Mouse (Mus musculus) midbrain, embryonic 14.5 days (tissue): ENCODE results near the gene Isyna1. TPM values are rescaled to one million over a fixed set of nuclear protein-coding genes. Genes with fewer than 3 reads are reported as not detected.

ENCODE experiments used
- ATAC-seq: fragments of 200-750 bp; cut with Nextera tagmentation; 2 replicates; pipeline ENCODE4 v1.8.0; 2017; ENCODE audit warnings: moderate number of reproducible peaks, moderate library complexity; ENCODE audit not compliant: low FRiP score, low TSS enrichment
- DNase-seq: peaks from one replicate; pipeline ENCODE4 v3.0.0-alpha.2; 2015
- H3K27ac ChIP-seq: fragments of 300-500 bp; sonication (generic); replicated peaks from 2 replicates; pipeline ENCODE4 v1.5.1; 2014; ENCODE audit warnings: mild to moderate bottlenecking, low read depth, low read length, moderate library complexity
- H3K27me3 ChIP-seq: fragments of 300-500 bp; sonication (generic); 2 replicates; pipeline ENCODE4 v1.6.1; 2014; ENCODE audit warnings: low read length, control low read depth, mixed read lengths; ENCODE audit not compliant: control insufficient read depth, insufficient read depth
- H3K36me3 ChIP-seq: fragments of 300-500 bp; sonication (generic); 2 replicates; pipeline ENCODE4 v1.6.1; 2014; ENCODE audit warnings: low read length, control low read depth; ENCODE audit not compliant: control insufficient read depth, insufficient read depth
- H3K4me1 ChIP-seq: fragments of 300-500 bp; sonication (generic); 2 replicates; pipeline ENCODE4 v1.6.1; 2014; ENCODE audit warnings: mild to moderate bottlenecking, antibody characterized with exemption, low read length, control low read depth; ENCODE audit not compliant: control insufficient read depth, insufficient read depth
- H3K4me2 ChIP-seq: fragments of 300-500 bp; sonication (generic); 2 replicates; pipeline ENCODE4 v1.6.1; 2014; ENCODE audit warnings: mild to moderate bottlenecking, low read length, moderate library complexity
- H3K4me3 ChIP-seq: fragments of 300-500 bp; sonication (generic); replicated peaks from 2 replicates; pipeline ENCODE4 v1.5.1; 2014; ENCODE audit warnings: low read depth, low read length
- H3K9ac ChIP-seq: fragments of 300-500 bp; sonication (generic); replicated peaks from 2 replicates; pipeline ENCODE4 v1.6.1; 2014; ENCODE audit warnings: mild to moderate bottlenecking, low read length, moderate library complexity
- H3K9me3 ChIP-seq: fragments of 300-500 bp; sonication (generic); 2 replicates; pipeline ENCODE4 v1.6.1; 2016; ENCODE audit warnings: low read length, control low read depth, mixed read lengths; ENCODE audit not compliant: control insufficient read depth
- WGBS: fragments of 180-500 bp; shearing (Covaris S2); extraction: QIAGEN DNeasy Blood & Tissue Kit; methylation state at CpG from one replicate; pipeline ENCODE4 v1.1.7; 2014; 5-methylcytosine and 5-hydroxymethylcytosine counted together
- polyA plus RNA-seq: library from polyadenylated mRNA; unstranded; fragments of >200 nt; fragmentation: Nextera tagmentation; extraction: Ambion mirVana; gene quantifications from 2 replicates; pipeline ENCODE4 v1.2.1, GENCODE M21; 2014

Gene Isyna1
- polyA plus RNA-seq, 1 experiment from 2014 or later, result 91.9 TPM

GRCm38 (mm10) chr8:70616645-70617044 is 22.5 kb downstream of the Isyna1 start:
- ATAC-seq, result no peak
- H3K27me3 ChIP-seq, result no peaks in the 10 kb centered on the region
- no peak overlapping the region for H3K9ac ChIP-seq
- no peaks in the 10 kb centered on the region for H3K36me3 ChIP-seq
- no peak overlapping the region for H3K4me2 ChIP-seq
- no peaks in the 10 kb centered on the region for H3K4me1 ChIP-seq
- WGBS, result 57% methylated on average over 11 of the region's 11 CpGs
- no peak for DNase-seq
- H3K4me3 ChIP-seq, result no peak overlapping the region
- no peaks in the 10 kb centered on the region for H3K9me3 ChIP-seq
- H3K27ac ChIP-seq, result no peak overlapping the region

DNA sequence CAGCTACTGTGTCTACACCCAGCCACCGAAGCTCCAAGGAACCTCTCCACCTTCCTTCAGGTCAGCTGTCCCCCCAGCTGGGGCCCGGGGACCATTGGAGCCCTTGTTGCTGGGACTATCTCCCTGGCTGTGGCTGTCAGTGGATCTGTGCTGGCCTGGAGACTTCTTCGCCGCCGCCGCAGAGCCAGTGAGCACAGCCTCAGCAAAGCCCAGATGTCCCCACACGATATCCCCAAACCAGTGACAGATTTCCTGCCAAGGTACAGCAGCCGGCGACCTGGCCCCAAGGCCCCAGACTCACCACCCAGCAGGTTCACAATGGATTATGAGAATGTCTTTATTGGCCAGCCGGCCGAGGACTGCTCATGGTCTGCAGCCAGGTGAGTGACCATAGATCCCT is 23.8 kb downstream of the Isyna1 start:
- DNase-seq, result no peak
- 77% methylated on average over 11 of the region's 11 CpGs for WGBS
- no peaks in the 10 kb centered on the region for H3K27me3 ChIP-seq
- H3K4me2 ChIP-seq, result no peak overlapping the region
- no peaks in the 10 kb centered on the region for H3K36me3 ChIP-seq
- no peaks in the 10 kb centered on the region for H3K4me1 ChIP-seq
- H3K4me3 ChIP-seq, result no peak overlapping the region
- no peak for ATAC-seq
- no peak overlapping the region for H3K9ac ChIP-seq
- H3K27ac ChIP-seq, result no peak overlapping the region
- no peaks in the 10 kb centered on the region for H3K9me3 ChIP-seq

DNA sequence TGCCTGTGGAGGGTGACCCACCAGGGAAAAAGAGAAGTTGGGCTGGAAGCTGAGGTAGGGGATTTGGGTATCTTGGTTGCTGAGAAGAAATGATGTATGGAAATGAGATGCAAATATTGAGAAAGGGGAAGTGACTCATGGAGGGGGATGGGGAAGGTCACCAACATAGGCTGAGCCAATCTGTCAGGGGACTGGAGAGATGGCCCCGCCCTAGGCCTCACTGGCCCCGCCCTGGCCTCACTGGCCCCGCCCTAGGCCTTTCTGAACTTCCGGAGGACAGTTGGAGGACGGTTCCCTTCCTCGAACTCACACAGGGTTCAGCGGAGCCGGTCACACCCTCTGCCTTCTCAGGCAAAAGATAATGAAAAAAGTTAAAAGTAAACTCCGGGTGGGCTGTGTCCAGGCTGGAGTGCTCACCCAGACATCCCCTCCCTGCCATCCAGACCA is 24.7 kb downstream of the Isyna1 start:
- no peaks in the 10 kb centered on the region for H3K4me1 ChIP-seq

GRCm38 (mm10) chr8:70622220-70622619 is 28.0 kb downstream of the Isyna1 start:
- H3K27ac ChIP-seq, result no peak overlapping the region
- 71% methylated on average over 3 of the region's 3 CpGs for WGBS
- H3K4me2 ChIP-seq, result no peak overlapping the region
- no peaks in the 10 kb centered on the region for H3K9me3 ChIP-seq
- no peaks in the 10 kb centered on the region for H3K36me3 ChIP-seq
- H3K27me3 ChIP-seq, result no peaks in the 10 kb centered on the region
- no peak overlapping the region for H3K9ac ChIP-seq
- DNase-seq (no peak), ATAC-seq (no peak)
- no peaks in the 10 kb centered on the region for H3K4me1 ChIP-seq
- H3K4me3 ChIP-seq, result no peak overlapping the region

More for the DNA sequence above, 24.7 kb downstream of the Isyna1 start:
- ATAC-seq, result no peak
- no peaks in the 10 kb centered on the region for H3K36me3 ChIP-seq
- H3K4me3 ChIP-seq, result no peak overlapping the region
- 21% methylated on average over 9 of the region's 9 CpGs for WGBS
- H3K4me2 ChIP-seq, result no peak overlapping the region
- H3K9ac ChIP-seq, result no peak overlapping the region
- DNase-seq, result peak; percentile 31
- no peak overlapping the region for H3K27ac ChIP-seq
- no peaks in the 10 kb centered on the region for H3K27me3 ChIP-seq
- no peaks in the 10 kb centered on the region for H3K9me3 ChIP-seq

GRCm38 (mm10) chr8:70625104-70625503 is 30.9 kb downstream of the Isyna1 start:
- Histone ChIP-seq H3K27ac (no peak overlapping the region), H3K4me1 (peaks cover 9% of the 10 kb centered on the region), H3K4me3 (no peak overlapping the region), H3K9me3 (no peaks in the 10 kb centered on the region), H3K4me2 (no peak overlapping the region), H3K27me3 (no peaks in the 10 kb centered on the region), H3K9ac (no peak overlapping the region), H3K36me3 (no peaks in the 10 kb centered on the region)
- 20% methylated on average over 5 of the region's 5 CpGs for WGBS
- ATAC-seq (no peak), DNase-seq (peak; percentile 63)

GRCm38 (mm10) chr8:70627041-70627440 is 32.9 kb downstream of the Isyna1 start:
- Histone ChIP-seq H3K9me3 (no peaks in the 10 kb centered on the region), H3K27ac (no peak overlapping the region), H3K4me3 (no peak overlapping the region), H3K36me3 (no peaks in the 10 kb centered on the region), H3K4me1 (peaks cover 17% of the 10 kb centered on the region), H3K27me3 (0 out of 2 replicates have a peak, but pooled peaks cover 6% of the 10 kb centered on the region), H3K9ac (no peak overlapping the region), H3K4me2 (no peak overlapping the region)
- 94% methylated on average over 5 of the region's 5 CpGs for WGBS
- no peak for DNase-seq
- no peak for ATAC-seq

DNA sequence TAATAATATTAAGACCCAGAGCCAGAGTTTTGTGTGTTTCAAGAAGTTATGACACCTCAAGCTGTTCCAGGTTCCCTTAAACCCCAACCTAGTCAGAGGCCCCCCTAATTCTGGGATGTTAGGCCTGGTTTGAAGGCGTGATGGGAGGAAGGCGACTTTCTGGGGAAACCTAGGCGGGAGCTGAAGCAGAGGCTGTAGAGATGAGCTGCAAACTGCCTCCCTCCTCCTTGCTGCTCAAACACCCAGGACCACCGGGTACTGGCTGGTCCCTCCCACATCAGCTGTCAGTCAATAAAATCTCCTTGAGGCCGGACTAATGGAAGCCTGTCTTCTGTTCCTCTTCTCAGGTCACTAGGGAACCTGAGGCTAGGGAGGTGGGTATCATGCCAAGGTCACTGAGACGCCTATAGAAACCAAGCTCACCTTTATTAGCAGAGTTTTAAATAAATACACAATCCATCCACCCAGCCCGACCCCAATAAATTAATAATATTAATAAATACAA is 34.9 kb downstream of the Isyna1 start:
- Histone ChIP-seq H3K4me1 (peaks cover 17% of the 10 kb centered on the region), H3K4me2 (peak overlapping the region; percentile 62), H3K4me3 (peak overlapping the region; percentile 39), H3K9me3 (no peaks in the 10 kb centered on the region), H3K9ac (peak overlapping the region; percentile 50), H3K27me3 (0 out of 2 replicates have a peak, but pooled peaks cover 6% of the 10 kb centered on the region), H3K27ac (peak overlapping the region; percentile 65), H3K36me3 (no peaks in the 10 kb centered on the region)
- peak; percentile 23 for DNase-seq
- WGBS, result 58% methylated on average over 7 of the region's 7 CpGs
- ATAC-seq, result peak; percentile 1; the same call in 1 of the 2 replicates

DNA sequence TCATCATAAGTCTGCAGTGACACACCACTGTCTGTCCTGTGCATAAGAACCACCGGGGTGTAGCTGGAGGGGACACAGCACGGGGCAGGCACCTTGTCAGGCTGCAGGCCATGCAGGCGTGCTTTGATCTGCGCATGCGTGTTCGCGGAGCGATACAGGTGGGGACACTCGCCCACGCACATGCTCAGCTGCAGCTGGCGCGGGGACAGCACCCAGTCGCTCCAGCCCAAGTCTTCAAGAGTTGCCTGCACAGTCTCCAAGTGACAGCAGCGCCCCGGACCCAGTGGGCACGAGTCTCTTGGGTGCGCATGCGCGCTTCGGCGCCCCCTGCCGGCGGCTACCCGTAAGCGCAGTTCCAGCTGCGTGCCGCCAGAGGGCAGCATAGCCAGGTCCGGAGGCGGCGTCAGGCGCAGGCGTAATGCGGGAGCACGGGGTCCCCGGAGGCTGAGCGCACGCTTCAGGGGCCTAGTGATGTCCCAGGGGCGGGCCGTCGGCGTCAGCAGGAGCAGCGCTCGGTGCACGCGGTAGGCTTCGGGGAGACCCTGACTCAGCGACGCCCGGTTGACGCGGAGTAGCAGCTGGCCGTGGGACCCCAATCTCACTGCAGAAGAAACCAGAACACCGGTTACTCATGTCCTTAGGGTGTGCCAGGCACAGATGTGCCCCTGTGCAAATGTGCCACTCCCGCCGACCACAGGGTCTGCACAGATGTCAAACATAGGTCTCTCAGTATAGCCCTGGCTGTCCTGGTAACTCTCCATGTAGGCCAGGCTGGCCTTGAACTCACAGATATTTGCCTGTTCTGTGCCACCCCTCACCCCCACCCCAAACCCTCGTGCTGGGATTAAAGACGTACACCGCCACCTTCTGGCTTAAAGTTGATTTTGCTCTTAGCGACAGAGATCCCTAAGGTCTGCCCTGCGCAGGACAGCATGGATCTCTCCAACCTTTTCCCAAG is 35.7 kb downstream of the Isyna1 start:
- peak; percentile 88 for ATAC-seq
- H3K9ac ChIP-seq, result peak overlapping the region; percentile 50
- H3K27me3 ChIP-seq, result 0 out of 2 replicates have a peak, but pooled peaks cover 6% of the 10 kb centered on the region
- H3K36me3 ChIP-seq, result no peaks in the 10 kb centered on the region
- H3K4me2 ChIP-seq, result peak overlapping the region; percentile 62
- H3K4me1 ChIP-seq, result peaks cover 17% of the 10 kb centered on the region
- H3K4me3 ChIP-seq, result peak overlapping the region; percentile 39
- under 1% methylated on average over 60 of the region's 60 CpGs for WGBS
- H3K27ac ChIP-seq, result peak overlapping the region; percentile 65
- peak; percentile 91 for DNase-seq
- no peaks in the 10 kb centered on the region for H3K9me3 ChIP-seq
